Mouse (Mus musculus) midbrain, embryonic 11.5 days (tissue): ENCODE results near the gene Ccdc121. TPM values are rescaled to one million over a fixed set of nuclear protein-coding genes. Genes with fewer than 3 reads are reported as not detected.

Source experiments
- ATAC-seq: fragments of 200-750 bp; cut with Nextera tagmentation; 2 replicates; pipeline ENCODE4 v1.8.0; 2017; ENCODE audit warnings: moderate TSS enrichment, moderate library complexity; ENCODE audit not compliant: low FRiP score
- DNase-seq: peaks from one replicate; pipeline ENCODE4 v3.0.0; 2015; ENCODE audit warnings: low spot score; ENCODE audit errors: missing footprints
- H3K27ac ChIP-seq: fragments of 300-500 bp; sonication (generic); 2 replicates; pipeline ENCODE4 v1.5.1; 2014; ENCODE audit warnings: low read depth, low read length
- H3K27me3 ChIP-seq: fragments of 300-500 bp; sonication (generic); 2 replicates; pipeline ENCODE4 v1.6.1; 2014; ENCODE audit warnings: mild to moderate bottlenecking, low read length, moderate library complexity, mixed read lengths; ENCODE audit not compliant: control insufficient read depth, insufficient read depth
- H3K36me3 ChIP-seq: fragments of 300-500 bp; sonication (generic); 2 replicates; pipeline ENCODE4 v1.6.1; 2014; ENCODE audit warnings: mild to moderate bottlenecking, low read length, moderate library complexity, mixed read lengths; ENCODE audit not compliant: control insufficient read depth, insufficient read depth
- H3K4me1 ChIP-seq: fragments of 300-500 bp; sonication (generic); 2 replicates; pipeline ENCODE4 v1.6.1; 2014; ENCODE audit warnings: low read length; ENCODE audit not compliant: control insufficient read depth, insufficient read depth
- H3K4me2 ChIP-seq: fragments of 300-500 bp; sonication (generic); 2 replicates; pipeline ENCODE4 v1.6.1; 2014; ENCODE audit warnings: mild to moderate bottlenecking, moderate library complexity
- H3K4me3 ChIP-seq: fragments of 300-500 bp; sonication (generic); 2 replicates; pipeline ENCODE4 v1.5.1; 2014; ENCODE audit warnings: low read depth, low read length
- H3K9ac ChIP-seq: fragments of 300-500 bp; sonication (generic); 2 replicates; pipeline ENCODE4 v1.6.1; 2014; ENCODE audit warnings: low read length
- H3K9me3 ChIP-seq: fragments of 300-500 bp; sonication (generic); 2 replicates; pipeline ENCODE4 v1.6.1; 2016; ENCODE audit warnings: low read length; ENCODE audit not compliant: control insufficient read depth
- WGBS: fragments of 180-500 bp; shearing (Covaris S2); extraction: QIAGEN DNeasy Blood & Tissue Kit; methylation state at CpG from one replicate; pipeline ENCODE4 v1.1.7; 2014; 5-methylcytosine and 5-hydroxymethylcytosine counted together
- polyA plus RNA-seq: library from polyadenylated mRNA; unstranded; fragments of >200 nt; fragmentation: Nextera tagmentation; extraction: Ambion mirVana; gene quantifications from 2 replicates; pipeline ENCODE4 v1.2.1, GENCODE M21; 2014

Ccdc121 gene
- polyA plus RNA-seq, 1 experiment from 2014 or later: not detected

DNA sequence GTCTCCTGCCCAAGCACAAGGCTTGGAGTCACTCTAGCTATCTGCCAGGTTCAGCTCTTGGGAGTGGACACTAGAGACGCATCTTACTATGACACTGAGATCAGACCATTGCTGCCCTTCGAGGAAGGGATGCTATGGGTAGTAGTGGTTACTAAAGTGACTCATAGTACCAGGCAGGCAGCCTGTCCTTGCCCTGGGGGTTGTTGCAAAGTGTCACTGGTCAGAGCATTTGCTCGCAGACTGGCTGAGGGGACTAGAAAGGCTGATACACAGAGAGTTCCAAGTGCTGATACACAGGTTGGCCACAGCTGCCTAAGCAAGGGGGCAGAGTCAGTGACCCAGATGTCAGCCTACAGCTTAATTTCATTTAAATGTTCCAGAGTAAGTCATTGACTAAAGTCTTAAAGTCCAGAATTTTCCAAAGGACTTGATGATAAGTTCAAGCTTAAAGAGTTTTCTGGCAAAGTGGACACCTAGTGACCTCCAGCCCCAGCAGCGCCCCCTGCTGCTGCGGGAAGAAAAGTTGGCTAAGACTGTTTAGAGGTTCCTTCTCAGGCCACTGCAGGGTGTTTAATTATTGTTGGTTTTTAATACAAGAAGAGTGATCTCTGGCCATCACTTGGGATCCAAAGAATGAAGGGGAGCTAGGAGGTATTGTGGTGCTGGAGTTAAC, 32.6 kb upstream of the Ccdc121 start:
- Histone ChIP-seq H3K9me3 (no peaks in the 10 kb centered on the region), H3K9ac (no peak overlapping the region), H3K4me2 (no peak overlapping the region), H3K36me3 (no peaks in the 10 kb centered on the region), H3K27me3 (no peaks in the 10 kb centered on the region), H3K27ac (no peak overlapping the region), H3K4me1 (no peaks in the 10 kb centered on the region; the same call in 1 of the 2 replicates), H3K4me3 (no peak overlapping the region)
- WGBS: 76% methylated on average over 5 of the region's 5 CpGs
- DNase-seq (peak; percentile 82), ATAC-seq (no peak)

DNA sequence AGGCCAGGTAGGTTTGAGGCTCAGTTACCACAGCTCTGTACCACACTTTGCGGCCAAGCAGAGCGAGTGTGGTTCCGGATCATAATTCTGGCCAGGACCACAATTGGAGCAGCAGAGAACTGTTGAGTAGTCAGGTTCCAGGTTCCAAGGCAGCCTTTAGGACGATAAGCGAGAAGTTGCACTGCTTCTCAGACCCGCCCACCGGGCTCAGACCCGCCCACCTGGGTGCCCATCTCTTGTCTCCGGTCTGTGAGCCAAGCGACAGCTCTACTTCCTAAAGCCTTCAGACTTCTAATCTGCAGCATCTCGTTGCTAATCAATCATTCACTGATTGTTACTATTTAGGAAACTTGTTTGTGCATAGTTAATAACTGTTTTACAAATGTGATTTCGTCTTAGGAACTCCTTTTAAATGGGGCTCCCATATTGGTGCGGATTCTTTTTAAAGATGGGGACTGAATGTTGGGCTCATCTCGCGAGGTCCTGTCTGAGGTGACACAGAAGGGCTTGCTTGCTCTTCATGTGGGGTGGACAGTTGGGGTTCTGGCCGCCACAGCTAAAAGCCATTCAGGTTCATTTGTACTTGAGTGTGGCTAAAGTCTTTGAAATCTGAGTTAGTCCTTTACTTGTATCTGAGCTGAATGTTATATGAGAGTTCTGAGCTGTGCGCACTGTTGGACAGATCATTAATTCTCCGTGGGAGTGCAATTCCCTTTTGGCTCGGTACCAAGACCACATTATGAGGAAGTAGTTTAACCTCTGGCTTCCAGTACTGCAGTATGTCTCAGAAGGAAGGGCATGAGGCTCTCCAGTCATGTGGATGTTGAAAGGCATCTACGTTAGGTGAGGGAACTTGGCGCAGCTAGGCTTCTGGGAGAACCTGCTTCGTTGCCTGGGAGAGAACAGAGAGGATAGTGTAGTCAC, 28.9 kb upstream of the Ccdc121 start:
- no peaks in the 10 kb centered on the region for H3K9me3 ChIP-seq
- ATAC-seq (no peak), DNase-seq (no peak)
- no peak overlapping the region for H3K4me2 ChIP-seq
- no peak overlapping the region for H3K9ac ChIP-seq
- no peaks in the 10 kb centered on the region for H3K36me3 ChIP-seq
- 80% methylated on average over 22 of the region's 22 CpGs for WGBS
- H3K4me1 ChIP-seq: no peaks in the 10 kb centered on the region; the same call in 1 of the 2 replicates
- H3K27me3 ChIP-seq: no peaks in the 10 kb centered on the region
- no peak overlapping the region for H3K4me3 ChIP-seq
- H3K27ac ChIP-seq: no peak overlapping the region

DNA sequence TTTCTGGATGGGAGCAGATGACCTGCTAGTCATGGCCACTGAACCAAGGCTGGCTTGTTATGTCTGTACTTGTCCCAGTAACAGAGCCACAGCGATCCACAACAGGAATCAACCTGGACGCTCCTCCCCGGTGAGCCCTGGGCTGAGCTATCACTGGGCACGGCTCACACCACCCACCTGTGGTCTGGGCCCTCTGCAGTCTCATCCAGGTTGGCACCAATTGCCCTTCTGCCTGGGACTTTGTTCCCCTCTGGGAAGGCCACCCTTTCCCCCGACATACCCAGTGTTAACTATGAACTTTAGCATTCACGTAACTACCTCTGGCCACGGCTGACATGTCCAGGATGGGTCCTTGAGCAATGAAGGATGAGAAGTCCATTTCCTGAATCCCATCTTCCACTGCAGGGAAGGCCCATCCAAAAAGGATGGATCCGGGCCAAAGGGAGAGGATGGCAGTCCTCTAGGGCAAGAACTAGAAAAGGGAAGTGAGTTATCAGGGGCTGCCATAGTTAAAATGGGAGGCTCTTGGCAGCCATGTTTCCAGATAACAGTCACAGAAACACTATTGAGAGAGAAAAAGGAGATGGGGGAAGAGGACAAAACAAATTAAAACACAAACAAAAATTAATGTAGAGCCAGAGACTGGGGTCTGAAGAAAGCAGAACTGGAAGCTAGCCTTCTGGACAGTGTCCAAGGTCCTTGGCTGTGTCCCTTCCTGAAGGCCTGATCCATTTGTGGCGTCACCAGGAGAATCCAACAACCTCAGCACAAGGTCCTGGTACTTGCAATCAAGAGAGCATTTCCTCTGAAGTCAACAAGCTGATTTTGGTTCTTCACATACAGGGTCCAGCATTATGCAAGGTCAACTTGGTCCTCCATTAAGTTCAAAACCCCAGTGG, 26.6 kb upstream of the Ccdc121 start:
- Histone ChIP-seq H3K27ac (no peak overlapping the region), H3K9me3 (no peaks in the 10 kb centered on the region), H3K36me3 (no peaks in the 10 kb centered on the region), H3K4me1 (no peaks in the 10 kb centered on the region), H3K4me2 (no peak overlapping the region), H3K27me3 (no peaks in the 10 kb centered on the region), H3K4me3 (no peak overlapping the region), H3K9ac (no peak overlapping the region)
- no peak for ATAC-seq
- DNase-seq: no peak
- whole genome bisulfite sequencing: 94% methylated on average over 9 of the region's 9 CpGs

DNA sequence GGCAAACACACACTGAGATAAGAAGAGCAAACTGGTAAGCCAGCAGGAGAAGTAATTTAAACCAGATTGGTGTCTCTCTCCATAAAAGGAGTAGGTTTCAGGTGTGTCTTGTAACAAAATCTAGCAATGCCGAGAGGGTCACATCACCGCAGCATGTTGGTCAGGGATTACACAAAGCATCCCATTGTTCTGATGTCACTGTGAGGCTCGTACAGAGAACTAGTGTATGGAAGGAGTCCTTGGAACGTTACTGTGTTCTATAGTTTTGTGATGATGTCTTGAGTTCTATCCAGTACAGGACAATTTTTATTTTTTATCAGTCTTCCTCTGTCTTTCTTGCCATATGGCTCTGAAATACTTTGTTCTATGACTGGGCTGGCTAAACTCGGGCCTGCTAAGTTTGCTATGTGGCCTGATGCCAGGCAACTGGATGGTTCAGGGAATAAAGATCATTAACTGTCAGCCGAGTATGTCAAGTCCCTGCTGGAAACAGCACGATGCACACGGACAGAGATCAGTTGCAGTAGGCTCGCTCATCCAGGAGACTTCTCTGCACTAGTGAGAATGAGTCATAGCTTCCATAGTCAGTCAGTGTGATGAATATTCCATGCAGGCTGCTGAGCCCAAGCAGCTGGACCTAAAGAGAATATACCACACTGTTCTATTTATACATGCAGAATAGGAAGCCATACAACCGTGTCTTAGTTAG, 24.1 kb upstream of the Ccdc121 start:
- Histone ChIP-seq H3K9ac (no peak overlapping the region), H3K36me3 (no peaks in the 10 kb centered on the region), H3K27ac (no peak overlapping the region), H3K9me3 (no peaks in the 10 kb centered on the region), H3K4me2 (no peak overlapping the region), H3K4me1 (no peaks in the 10 kb centered on the region), H3K4me3 (no peak overlapping the region), H3K27me3 (no peaks in the 10 kb centered on the region)
- DNase-seq (no peak), ATAC-seq (no peak)
- 72% methylated on average over 10 of the region's 10 CpGs for WGBS

DNA sequence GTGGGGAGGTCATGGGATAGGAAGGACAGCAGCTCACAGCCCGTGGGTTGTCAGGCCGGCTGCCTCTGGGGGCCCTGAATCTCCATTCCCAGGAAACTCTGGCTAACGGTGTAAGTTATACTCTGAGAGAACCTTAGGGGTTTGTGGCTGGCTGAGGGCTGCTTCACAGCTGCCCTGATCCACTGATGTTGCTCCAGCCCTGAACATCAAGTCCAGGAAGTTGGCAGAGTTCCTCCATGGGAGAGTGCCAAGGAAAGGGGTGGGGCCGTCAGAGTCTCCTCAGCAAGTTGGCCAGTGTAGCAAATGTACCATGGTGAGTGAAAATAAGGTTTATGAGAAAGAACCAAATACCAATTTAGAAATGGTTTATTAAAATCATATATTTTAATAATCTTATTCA, 18.1 kb upstream of the Ccdc121 start:
- Histone ChIP-seq H3K4me3 (no peak overlapping the region), H3K36me3 (no peaks in the 10 kb centered on the region), H3K9ac (no peak overlapping the region), H3K27ac (no peak overlapping the region), H3K4me1 (no peaks in the 10 kb centered on the region), H3K9me3 (no peaks in the 10 kb centered on the region), H3K4me2 (no peak overlapping the region), H3K27me3 (no peaks in the 10 kb centered on the region)
- 88% methylated on average over 4 of the region's 4 CpGs for WGBS
- ATAC-seq: no peak
- DNase-seq: no peak

DNA sequence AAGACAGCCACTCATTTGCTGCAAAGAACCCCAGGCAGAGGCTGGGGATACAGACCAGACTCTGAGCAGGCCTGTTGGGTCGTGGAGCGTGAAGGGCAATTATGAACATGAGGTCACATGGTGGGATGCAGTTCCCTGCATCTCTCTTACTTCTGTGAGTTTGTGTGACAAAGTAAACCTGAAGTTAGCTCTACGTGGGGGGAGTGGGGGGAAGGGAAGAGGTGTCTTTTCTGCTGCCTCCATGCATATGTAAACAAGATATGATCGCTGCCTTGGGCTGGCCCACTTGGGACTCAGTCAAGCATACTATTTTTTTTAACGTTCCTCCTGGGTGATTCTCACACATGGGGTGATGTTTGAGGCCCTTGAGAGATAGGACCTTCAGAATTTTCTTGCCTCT, 14.7 kb upstream of the Ccdc121 start:
- WGBS: 63% methylated on average over 5 of the region's 5 CpGs
- H3K4me2 ChIP-seq: no peak overlapping the region
- no peaks in the 10 kb centered on the region for H3K36me3 ChIP-seq
- H3K4me3 ChIP-seq: no peak overlapping the region
- no peaks in the 10 kb centered on the region for H3K4me1 ChIP-seq
- H3K27ac ChIP-seq: no peak overlapping the region
- H3K9ac ChIP-seq: no peak overlapping the region
- DNase-seq: no peak
- H3K27me3 ChIP-seq: no peaks in the 10 kb centered on the region
- ATAC-seq: no peak
- H3K9me3 ChIP-seq: no peaks in the 10 kb centered on the region

DNA sequence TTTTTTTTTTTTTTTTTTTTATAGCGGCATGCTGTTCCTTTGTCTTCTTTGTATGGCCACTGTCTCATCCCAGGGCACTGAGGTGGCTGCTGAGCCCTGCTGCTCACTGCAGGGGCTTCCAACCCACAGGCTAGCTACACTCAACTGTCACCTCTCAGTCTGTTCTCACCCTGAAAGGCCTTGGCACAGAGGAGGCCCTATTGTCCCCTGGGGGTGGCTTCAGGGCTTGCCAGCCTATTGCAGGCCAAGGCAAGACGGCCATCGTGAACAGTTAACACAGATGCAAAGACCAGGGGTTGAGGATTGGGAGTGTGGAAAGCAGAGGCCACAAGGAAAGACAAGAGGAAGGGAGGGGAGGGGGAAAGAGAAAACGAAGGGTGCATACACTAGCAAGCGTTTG, 12.6 kb upstream of the Ccdc121 start:
- DNase-seq (no peak), ATAC-seq (no peak)
- no peaks in the 10 kb centered on the region for H3K9me3 ChIP-seq
- H3K9ac ChIP-seq: no peak overlapping the region
- WGBS: 70% methylated on average over 5 of the region's 5 CpGs
- no peak overlapping the region for H3K27ac ChIP-seq
- no peaks in the 10 kb centered on the region for H3K27me3 ChIP-seq
- H3K4me1 ChIP-seq: no peaks in the 10 kb centered on the region
- no peak overlapping the region for H3K4me2 ChIP-seq
- no peak overlapping the region for H3K4me3 ChIP-seq
- no peaks in the 10 kb centered on the region for H3K36me3 ChIP-seq

DNA sequence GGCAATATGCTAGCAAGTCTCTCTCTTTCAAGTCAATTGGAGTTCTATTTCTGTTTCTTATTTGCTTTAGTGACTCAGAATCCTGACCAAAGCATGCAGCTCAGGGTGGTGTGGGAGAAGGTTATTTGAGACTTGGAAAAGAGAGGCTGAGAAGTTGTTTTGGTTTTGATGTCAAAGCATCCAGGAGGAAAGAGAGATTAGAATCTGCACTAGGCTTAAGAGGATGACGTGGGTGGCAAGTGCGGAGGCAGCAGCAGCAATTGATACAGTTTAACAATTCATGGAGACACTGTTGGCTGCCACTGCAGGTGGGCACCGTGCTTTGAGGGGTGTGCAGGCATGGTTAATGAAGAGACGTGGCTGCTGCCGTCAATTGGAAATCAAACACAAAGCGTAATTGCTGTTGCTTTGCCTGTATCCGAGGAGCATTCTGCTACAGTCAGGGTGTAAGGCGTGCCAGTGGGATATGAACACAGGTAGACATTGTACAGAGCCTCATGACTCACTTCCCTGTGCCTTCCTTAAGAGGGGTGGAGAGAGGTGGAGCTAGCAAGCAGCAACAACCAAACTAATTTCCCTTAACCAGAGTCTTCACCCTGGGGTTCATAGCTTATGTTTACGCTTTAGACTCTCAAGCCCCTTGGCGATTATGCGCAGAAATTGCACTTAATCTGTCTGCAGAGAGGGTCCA, 10.3 kb upstream of the Ccdc121 start:
- Histone ChIP-seq H3K4me2 (no peak overlapping the region), H3K27me3 (no peaks in the 10 kb centered on the region), H3K36me3 (no peaks in the 10 kb centered on the region), H3K4me3 (no peak overlapping the region), H3K27ac (no peak overlapping the region), H3K9me3 (no peaks in the 10 kb centered on the region), H3K4me1 (no peaks in the 10 kb centered on the region), H3K9ac (no peak overlapping the region)
- WGBS: 83% methylated on average over 11 of the region's 11 CpGs
- DNase-seq (no peak), ATAC-seq (no peak)
